ENCODE assay signal across 7 mouse cellular contexts in genomic region chr17:45432706-45433398, GRCm38 (mm10). TPM values are rescaled to one million over a fixed set of nuclear protein-coding genes. Genes with fewer than 3 reads are reported as not detected.
DNase-seq lines count a peak whose midpoint lies in the region; ATAC-seq and TF ChIP-seq lines count a peak whose summit lies in the region.

No protein-coding gene starts in this region.

- H3K4me1 ChIP-seq in bone marrow, adult 2 months (ENCODE audit: control insufficient read depth, insufficient read depth, low read length) = peaks cover 2% of the 10 kb centered on the region
- H3K4me1 ChIP-seq in forebrain, embryonic 12.5 days = peaks cover 22% of the 10 kb centered on the region
- peaks cover 8% of the 10 kb centered on the region for H3K4me1 ChIP-seq in liver, adult 2 months (ENCODE audit: control insufficient read depth, insufficient read depth, low read length)
- peaks cover 2% of the 10 kb centered on the region; the same call in 1 of the 2 replicates for H3K4me1 ChIP-seq in olfactory bulb, adult 2 months (ENCODE audit: control insufficient read depth, insufficient read depth, low read length)

- under 1% methylated on average over 62 of the region's 62 CpGs for WGBS in bone marrow, adult 2 months
- 2% methylated on average over 60 of the region's 62 CpGs for WGBS in forebrain, embryonic 12.5 days
- whole genome bisulfite sequencing in liver, adult 2 months = 1% methylated on average over 62 of the region's 62 CpGs
- under 1% methylated on average over 62 of the region's 62 CpGs for WGBS in olfactory bulb, adult 2 months

- no peaks in the 10 kb centered on the region for H3K27me3 ChIP-seq in forebrain, embryonic 12.5 days
- H3K27me3 ChIP-seq in liver, adult 2 months (ENCODE audit: control insufficient read depth, insufficient read depth, low read length) = no peaks in the 10 kb centered on the region

- peaks cover 11% of the 10 kb centered on the region; the same call in 1 of the 2 replicates for H3K79me2 ChIP-seq in liver, adult 2 months (ENCODE audit: control insufficient read depth, insufficient read depth, low read length)

- DNase-seq in left cerebral cortex, postnatal 10 days (ENCODE audit: extremely low spot score in 1 of 2, low spot score in 2 of 2) = peak; percentile 25 to 68
- no peak for DNase-seq in left cerebral cortex, adult 11 months (ENCODE audit: low spot score)
- peak; percentile 44 for DNase-seq in liver, adult 2 months (ENCODE audit: extremely low read depth, low read depth, low spot score)
- DNase-seq in retina, embryonic 14.5 days (ENCODE audit: low spot score) = no peak

- H3K9me3 ChIP-seq in forebrain, embryonic 12.5 days = no peaks in the 10 kb centered on the region

- no peak for TF ChIP-seq POLR2A in bone marrow, adult 2 months (IDR thresholded peaks at IDR 0.05; ENCODE audit: borderline replicate concordance, control insufficient read depth, low read depth, low read length)
- TF ChIP-seq POLR2A in liver, adult 2 months (IDR thresholded peaks at IDR 0.05; ENCODE audit: extremely low read depth, insufficient read depth, low read length) = no peak
- no peak for TF ChIP-seq POLR2A in olfactory bulb, adult 2 months (IDR thresholded peaks at IDR 0.05; ENCODE audit: insufficient read depth, low read depth, low read length)

- peak overlapping the region; percentile 92 for H3K9ac ChIP-seq in forebrain, embryonic 12.5 days
- H3K9ac ChIP-seq in liver, adult 2 months (ENCODE audit: low read depth, low read length) = peak overlapping the region; percentile 88

- intact Hi-C loops in left cerebral cortex, postnatal 10 days (cut with DNase I) = no loop called here

- H3K27ac ChIP-seq in bone marrow, adult 2 months (ENCODE audit: control insufficient read depth, insufficient read depth, low read depth, low read length, poor library complexity) = peak overlapping the region; percentile 95
- H3K27ac ChIP-seq in forebrain, embryonic 12.5 days = peak overlapping the region; percentile 97
- peak overlapping the region; percentile 78 for H3K27ac ChIP-seq in liver, adult 2 months (replicated peaks; ENCODE audit: insufficient read depth, low read depth, low read length)
- H3K27ac ChIP-seq in olfactory bulb, adult 2 months (ENCODE audit: insufficient read depth, low read depth, low read length) = peak overlapping the region; percentile 86

- TF ChIP-seq CTCF in bone marrow, adult 2 months (IDR thresholded peaks at IDR 0.05; ENCODE audit: control insufficient read depth, insufficient read depth, low read length) = no peak
- no peak for TF ChIP-seq CTCF in liver, adult 2 months (IDR thresholded peaks at IDR 0.05; ENCODE audit: low read depth, low read length)
- TF ChIP-seq CTCF in olfactory bulb, adult 2 months (IDR thresholded peaks at IDR 0.05; ENCODE audit: insufficient read depth, low read depth, low read length) = no peak

- peak overlapping the region; percentile 88 for H3K4me2 ChIP-seq in forebrain, embryonic 12.5 days

- ATAC-seq in forebrain, embryonic 12.5 days (ENCODE audit: low FRiP score) = peak; percentile 85

- H3K36me3 ChIP-seq in forebrain, embryonic 12.5 days (replicated peaks) = peaks cover 9% of the 10 kb centered on the region; the same call in 1 of the 2 replicates
- H3K36me3 ChIP-seq in liver, adult 2 months (ENCODE audit: control insufficient read depth, insufficient read depth, low read length) = peaks cover 2% of the 10 kb centered on the region; the same call in 1 of the 2 replicates

- H3K4me3 ChIP-seq in bone marrow, adult 2 months (replicated peaks; ENCODE audit: control insufficient read depth, low read depth, low read length) = peak overlapping the region; percentile 89
- H3K4me3 ChIP-seq in forebrain, embryonic 12.5 days (replicated peaks) = peak overlapping the region; percentile 93
- H3K4me3 ChIP-seq in liver, adult 2 months (ENCODE audit: insufficient read depth, low read depth, low read length) = peak overlapping the region; percentile 82
- peak overlapping the region; percentile 59 for H3K4me3 ChIP-seq in olfactory bulb, adult 2 months (ENCODE audit: insufficient read depth, low read depth, low read length)

RNA-seq across cellular contexts. Expression of gene Cdc5l, which starts 0.7 kb away (rescaled TPM):
- 10 to 100 TPM; 47.3 to 48.0 TPM for total RNA-seq in left cerebral cortex, postnatal 10 days (2021)
- 28.3 and 44.9 TPM in 2 replicates for polyA plus RNA-seq in bone marrow, adult 2 months (2011; ENCODE audit: insufficient read depth, insufficient read length, low replicate concordance, missing spikeins)
- 79.9 and 82.6 TPM in 2 replicates for polyA plus RNA-seq in forebrain, embryonic 12.5 days (2016; fragmentation: Nextera tagmentation; extraction: Ambion mirVana)
- 14.8 and 15.5 TPM in 2 replicates for total RNA-seq in liver, adult 2 months (2014; rRNA removed)
- polyA plus RNA-seq in liver, adult 2 months (2012; rRNA removed) = 2.6 and 3.5 TPM in 2 replicates
- not detected in 2 replicates for polyA plus RNA-seq in olfactory bulb, adult 2 months (2012; ENCODE audit: insufficient read depth, insufficient read length, low replicate concordance, missing spikeins)

RNA-seq across cellular contexts. Expression of gene Spats1, which starts 42.4 kb away (rescaled TPM):
- total RNA-seq in left cerebral cortex, postnatal 10 days (2021) = 1 to 10 TPM; 4.9 to 5.0 TPM
- polyA plus RNA-seq in bone marrow, adult 2 months (2011; ENCODE audit: insufficient read depth, insufficient read length, low replicate concordance, missing spikeins) = not detected in 2 replicates
- 1.1 and 1.8 TPM in 2 replicates for polyA plus RNA-seq in forebrain, embryonic 12.5 days (2016; fragmentation: Nextera tagmentation; extraction: Ambion mirVana)
- total RNA-seq in liver, adult 2 months (2014; rRNA removed) = not detected in 2 replicates
- not detected in 2 replicates for polyA plus RNA-seq in liver, adult 2 months (2012; rRNA removed)
- polyA plus RNA-seq in olfactory bulb, adult 2 months (2012; ENCODE audit: insufficient read depth, insufficient read length, low replicate concordance, missing spikeins) = not detected in 2 replicates

Comparison
In these comparisons a context has a peak if more than half of its experiments do, and no peak if none do; other contexts are left out.
1. DNase-seq: peak in left cerebral cortex, postnatal 10 days (2 of 2) and liver, adult 2 months (single experiment); none in left cerebral cortex, adult 11 months (single experiment) and retina, embryonic 14.5 days (single experiment).
2. Peak in every context shown above with its lines, with median percentiles within 50 percentile points of each other: H3K27ac ChIP-seq and H3K4me3 ChIP-seq.